Mouse (Mus musculus) olfactory bulb, adult 2 months (tissue): ENCODE measurements around the gene Tmem50a. TPM values are rescaled to one million over a fixed set of nuclear protein-coding genes. Genes with fewer than 3 reads are reported as not detected.
A peak's percentile ranks its signal among the peaks of the same experiment; 100 is the strongest.

Experiments
- H3K27ac ChIP-seq: fragments of 200-500 bp; 2 replicates; pipeline ENCODE4 v1.5.1; 2012; ENCODE audit warnings: low read depth, low read length; ENCODE audit not compliant: insufficient read depth
- H3K4me1 ChIP-seq: fragments of 200-500 bp; 2 replicates; pipeline ENCODE4 v1.6.1; 2012; ENCODE audit warnings: low read length; ENCODE audit not compliant: control insufficient read depth, insufficient read depth
- H3K4me3 ChIP-seq: fragments of 200-500 bp; 2 replicates; pipeline ENCODE4 v1.5.1; 2012; ENCODE audit warnings: mild to moderate bottlenecking, low read depth, low read length, moderate library complexity; ENCODE audit not compliant: insufficient read depth
- CTCF ChIP-seq: fragments of 200-500 bp; IDR thresholded peaks from 2 replicates; pipeline ENCODE4 v1.5.1; 2012; ENCODE audit warnings: low read depth, mild to moderate bottlenecking, low read length, moderate library complexity; ENCODE audit not compliant: insufficient read depth
- POLR2A ChIP-seq: fragments of 200-500 bp; IDR thresholded peaks from 2 replicates; pipeline ENCODE4 v1.6.1; 2012; ENCODE audit warnings: mild to moderate bottlenecking, low read depth, low read length, moderate library complexity; ENCODE audit not compliant: insufficient read depth
- WGBS: fragments of 180-500 bp; shearing (Covaris S2); methylation state at CpG from one replicate; pipeline ENCODE4 v1.1.7; 2018; 5-methylcytosine and 5-hydroxymethylcytosine counted together
- polyA plus RNA-seq: library from polyadenylated mRNA; stranded (reverse); fragments of >200 nt; gene quantifications from 2 replicates; pipeline ENCODE4 v1.2.4, GENCODE M21; 2012; ENCODE audit warnings: low replicate concordance; ENCODE audit not compliant: missing spikeins, insufficient read depth, insufficient read length

Gene Tmem50a
- polyA plus RNA-seq, 1 experiment = not detected

DNA sequence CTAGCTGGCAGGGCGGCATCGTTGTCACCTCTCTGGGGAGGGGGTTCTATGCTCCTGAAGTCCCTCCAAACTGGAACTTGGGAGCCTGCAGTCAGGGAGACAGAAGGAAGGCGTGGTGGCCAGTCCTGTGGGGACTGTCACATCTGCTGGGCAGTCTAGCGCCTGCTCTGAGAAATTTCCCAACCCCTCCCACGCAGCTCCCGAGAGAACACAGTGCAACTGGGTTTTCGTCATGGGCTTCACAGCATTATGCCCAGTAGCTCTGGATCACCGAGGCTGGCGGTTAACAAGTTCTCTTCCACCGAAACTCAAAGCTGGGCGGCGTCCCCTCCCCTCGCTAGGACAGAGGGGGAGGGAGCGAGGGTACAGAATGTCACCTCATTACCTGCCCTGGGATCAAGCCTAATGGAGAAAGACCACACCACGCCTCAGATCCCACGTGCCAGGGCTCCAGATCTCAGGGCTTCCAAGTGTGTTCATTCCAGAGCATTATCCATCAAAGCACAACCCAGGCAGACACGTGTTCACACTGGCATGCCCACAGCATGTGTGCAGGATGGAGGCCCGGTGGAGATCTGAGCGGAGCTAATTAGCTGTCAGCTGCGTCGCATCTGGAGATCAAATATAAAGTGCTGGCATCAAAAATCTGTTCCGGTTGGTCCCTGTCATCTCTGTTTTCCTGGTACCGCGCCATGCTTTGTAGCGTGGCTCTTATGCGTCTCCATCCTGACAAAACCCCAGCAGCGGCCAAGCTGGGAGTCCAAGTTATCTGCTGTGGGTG is 29.1 kb upstream of the Tmem50a start:
- peaks cover 5% of the 10 kb centered on the region; the same call in 1 of the 2 replicates for H3K4me1 ChIP-seq
- WGBS = 45% methylated on average over 27 of the region's 27 CpGs
- H3K4me3 ChIP-seq = no peak overlapping the region
- TF ChIP-seq CTCF (no peak), POLR2A (no peak)
- H3K27ac ChIP-seq = no peak overlapping the region

DNA sequence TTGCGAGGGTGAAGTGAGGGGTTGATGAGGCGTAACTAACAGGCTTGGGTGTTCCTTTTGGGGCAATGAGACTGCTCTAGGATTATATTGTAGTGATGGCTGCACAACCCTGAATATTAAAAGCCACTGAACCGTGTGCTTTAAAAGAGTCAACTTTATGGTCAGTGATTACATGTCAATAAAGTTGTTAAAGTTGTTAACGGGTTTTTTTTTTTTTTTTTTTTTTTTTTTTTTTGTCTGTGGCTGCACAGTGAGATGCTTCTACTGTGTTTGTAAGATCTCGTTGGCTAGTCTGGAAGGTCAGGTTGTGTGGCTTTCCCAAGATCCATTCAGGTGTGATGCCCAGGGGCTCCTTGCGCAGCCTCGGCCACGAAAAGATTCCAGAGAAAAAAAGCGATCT is 25.1 kb upstream of the Tmem50a start:
- WGBS = 47% methylated on average over 9 of the region's 9 CpGs
- H3K4me1 ChIP-seq = 0 out of 2 replicates have a peak, but pooled peaks cover 3% of the 10 kb centered on the region
- H3K4me3 ChIP-seq = no peak overlapping the region
- TF ChIP-seq CTCF (no peak), POLR2A (no peak)
- no peak overlapping the region for H3K27ac ChIP-seq

DNA sequence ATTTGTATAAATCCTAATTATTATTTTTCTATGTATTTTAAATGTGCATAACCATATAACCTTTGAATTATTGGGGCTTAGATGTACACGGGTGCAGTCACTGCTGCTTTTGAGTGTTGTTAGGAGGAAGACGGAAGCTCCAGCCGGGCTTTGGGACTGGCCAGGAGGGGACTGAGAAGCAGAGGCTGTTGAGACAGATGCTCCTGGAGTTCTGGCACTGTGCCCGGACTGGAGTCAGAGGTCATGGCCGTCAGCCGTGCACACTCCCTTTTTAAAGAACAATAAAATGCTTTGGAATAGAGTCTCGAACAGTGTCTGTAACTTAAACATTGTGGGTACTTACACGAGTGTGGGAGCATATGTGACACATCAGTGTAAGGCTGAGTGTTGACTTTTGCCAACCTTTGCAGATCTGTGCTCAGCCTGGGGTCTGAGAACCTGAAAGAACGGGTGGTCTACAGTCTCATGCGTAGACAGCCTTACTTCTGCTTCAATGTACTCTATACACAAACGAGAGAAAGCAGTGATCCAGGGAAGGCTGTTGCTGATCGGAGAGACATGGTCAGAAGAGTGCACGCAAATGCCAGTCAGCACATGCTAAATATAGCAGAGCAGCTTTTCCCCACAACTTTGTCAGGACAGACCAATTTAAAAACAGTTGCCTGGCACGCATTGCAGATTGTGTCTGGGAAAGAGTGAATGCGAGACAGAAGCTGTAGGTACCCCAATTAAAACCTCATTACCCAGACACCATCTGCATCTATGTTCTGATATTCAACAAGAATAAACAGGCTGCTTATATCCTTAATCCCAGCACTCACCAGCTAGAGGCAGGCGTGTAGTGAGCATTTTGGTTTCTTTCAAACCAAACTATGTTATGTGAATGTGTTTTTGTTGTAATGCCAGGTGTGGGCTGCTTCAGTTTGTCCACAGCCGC is 22.7 kb upstream of the Tmem50a start:
- Histone ChIP-seq H3K27ac (no peak overlapping the region), H3K4me3 (no peak overlapping the region), H3K4me1 (no peaks in the 10 kb centered on the region)
- TF ChIP-seq CTCF = no peak
- TF ChIP-seq POLR2A = no peak
- WGBS = 52% methylated on average over 17 of the region's 17 CpGs

DNA sequence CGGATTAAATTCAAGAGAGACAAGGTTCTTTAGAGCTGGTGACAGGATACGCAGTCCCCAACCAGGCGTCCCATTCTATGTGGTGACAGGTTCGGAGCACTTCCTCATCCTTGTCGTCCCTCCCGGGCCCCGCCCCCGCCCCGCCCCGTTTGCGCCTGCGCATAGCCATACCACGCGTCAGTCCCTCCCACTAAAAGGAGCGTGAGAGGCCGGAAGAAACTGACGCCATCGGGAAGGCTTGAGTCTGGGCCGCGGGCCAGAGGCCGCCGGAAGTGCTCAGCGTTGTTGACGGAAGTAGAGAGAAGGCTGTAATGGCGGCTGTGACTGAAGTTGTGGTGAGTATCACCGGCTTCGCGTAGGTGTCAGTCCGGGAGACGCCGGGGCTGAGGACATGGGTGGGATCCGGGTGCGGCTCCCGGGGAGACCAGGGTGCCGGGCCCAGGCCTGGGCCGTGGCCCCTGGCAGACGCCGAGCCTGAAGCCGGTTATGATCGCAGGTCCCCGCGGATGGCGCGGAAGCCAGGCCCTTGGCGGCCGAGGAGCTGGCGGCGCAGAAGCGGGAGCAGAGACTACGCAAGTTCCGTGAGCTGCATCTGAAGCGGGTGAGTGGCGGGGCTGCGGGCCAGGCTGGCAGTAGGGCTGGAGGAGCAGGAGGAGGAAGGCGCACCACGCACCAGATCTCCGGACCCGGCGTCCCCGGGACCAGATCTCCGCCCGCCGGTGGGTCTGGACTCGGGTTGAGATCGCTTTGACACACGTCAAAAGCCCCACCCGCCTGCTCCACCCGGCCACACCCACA is 16.1 kb upstream of the Tmem50a start, which contains the start of gene Syf2:
Gene Syf2, plus strand, starts transcription at position 215 of the 798 bp plus-strand sequence.
- no peak for TF ChIP-seq CTCF
- TF ChIP-seq POLR2A = peak; percentile 63; the same call in 1 of the 2 replicates
- Histone ChIP-seq H3K4me1 (peaks cover 3% of the 10 kb centered on the region), H3K4me3 (peak within 1 kb of the TSS; percentile 73), H3K27ac (peak within 1 kb of the TSS; percentile 50)
- under 1% methylated on average over 68 of the region's 68 CpGs for WGBS

DNA sequence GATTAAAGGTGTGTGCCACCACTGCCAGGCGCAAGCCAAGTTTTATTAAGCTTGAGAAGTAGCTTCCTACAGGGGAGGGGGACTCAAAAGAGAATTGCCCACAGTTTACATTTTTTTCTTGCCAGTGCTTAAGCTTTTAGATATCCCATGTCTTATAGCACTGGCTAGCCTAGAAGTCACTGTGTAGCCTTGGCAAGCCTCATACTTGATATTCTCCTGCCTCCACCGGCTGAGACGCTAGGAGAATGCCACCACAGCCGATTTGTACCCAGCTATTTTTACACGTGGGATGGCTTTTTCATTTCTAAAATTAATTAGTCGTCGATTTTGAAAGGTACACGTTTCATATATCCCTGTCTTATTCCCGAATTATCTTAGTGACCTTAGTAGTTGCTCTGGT is 15.4 kb upstream of the Tmem50a start:
- H3K4me1 ChIP-seq = peaks cover 4% of the 10 kb centered on the region
- 14% methylated on average over 9 of the region's 9 CpGs for WGBS
- TF ChIP-seq POLR2A (no peak), CTCF (no peak)
- no peak overlapping the region for H3K4me3 ChIP-seq
- H3K27ac ChIP-seq = peak overlapping the region; percentile 50; the same call in 1 of the 2 replicates

DNA sequence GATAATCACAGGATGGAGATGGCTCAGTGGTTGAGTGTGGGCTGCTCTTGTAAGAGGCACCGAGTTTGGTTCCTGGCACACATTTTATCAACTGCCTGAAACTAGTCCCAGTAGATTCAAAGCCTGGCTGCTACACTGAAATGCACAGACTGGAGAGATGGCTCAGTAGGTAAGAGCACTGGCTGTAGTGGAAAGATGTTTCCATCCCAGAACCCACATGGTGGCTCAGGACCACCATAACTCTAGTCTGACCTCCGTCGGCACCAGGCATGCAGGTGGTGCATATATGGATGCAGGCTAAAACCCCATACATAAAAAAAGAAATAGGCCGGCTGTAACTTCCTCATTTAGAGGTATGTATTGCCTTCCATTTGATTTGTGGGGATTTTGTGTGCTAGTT is 14.7 kb upstream of the Tmem50a start:
- Histone ChIP-seq H3K27ac (no peak overlapping the region), H3K4me1 (peaks cover 5% of the 10 kb centered on the region), H3K4me3 (no peak overlapping the region)
- 72% methylated on average over 4 of the region's 4 CpGs for WGBS
- no peak for TF ChIP-seq POLR2A
- no peak for TF ChIP-seq CTCF

DNA sequence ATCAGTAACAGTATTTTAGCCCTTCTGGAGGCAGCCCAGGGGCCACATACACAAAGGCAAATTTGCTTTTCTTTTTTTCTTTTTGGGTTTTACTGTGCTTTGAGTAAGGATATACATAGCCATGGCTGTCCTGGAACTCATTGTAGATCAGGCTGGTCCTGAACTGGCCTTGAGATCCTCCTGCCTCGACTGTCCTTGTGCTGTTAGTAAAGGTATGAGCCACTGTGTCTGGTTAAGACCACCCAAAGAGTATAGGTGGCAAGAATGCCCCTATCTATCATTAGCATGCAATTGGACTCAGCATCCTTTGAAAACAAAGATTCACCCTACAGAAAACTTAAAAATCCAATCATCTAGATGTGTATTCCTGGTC is 13.6 kb upstream of the Tmem50a start:
- H3K27ac ChIP-seq = no peak overlapping the region
- 83% methylated on average over 1 of the region's 1 CpGs for WGBS
- no peak overlapping the region for H3K4me3 ChIP-seq
- peaks cover 5% of the 10 kb centered on the region for H3K4me1 ChIP-seq
- TF ChIP-seq CTCF (no peak), POLR2A (no peak)

DNA sequence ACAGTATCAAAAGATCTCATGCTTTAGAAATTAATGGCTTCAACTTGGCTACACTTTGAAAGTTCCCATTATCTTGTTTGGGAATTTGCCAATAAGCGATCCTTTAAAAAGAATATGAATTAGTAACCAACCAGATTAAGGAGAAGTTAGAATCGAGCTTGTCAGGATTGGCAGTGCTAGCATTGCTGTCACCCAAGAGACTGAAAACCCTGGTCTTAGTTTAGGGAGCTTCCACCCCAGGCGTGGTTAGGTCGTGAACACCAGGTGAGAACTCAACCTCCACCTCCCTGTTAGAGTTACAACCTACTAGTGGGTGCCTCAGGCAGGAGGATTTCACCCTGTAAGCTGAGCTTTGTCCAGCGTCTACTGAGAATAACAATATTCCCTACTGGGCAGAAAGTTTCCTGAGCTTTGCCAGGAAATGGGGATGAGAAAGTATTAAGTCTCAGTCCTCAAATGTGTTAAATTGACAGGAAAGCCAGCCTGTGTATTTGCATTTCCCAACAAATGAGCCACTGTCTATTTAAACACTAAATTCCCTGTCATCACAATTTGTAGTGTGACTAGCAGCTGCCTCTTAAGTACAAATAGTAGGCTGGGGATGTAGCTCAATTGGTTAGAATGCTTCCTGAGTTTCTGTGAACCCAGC is 13.1 kb upstream of the Tmem50a start:
- TF ChIP-seq CTCF (no peak), POLR2A (no peak)
- no peak overlapping the region for H3K4me3 ChIP-seq
- peaks cover 5% of the 10 kb centered on the region for H3K4me1 ChIP-seq
- 31% methylated on average over 5 of the region's 5 CpGs for WGBS
- H3K27ac ChIP-seq = no peak overlapping the region
